Mouse (Mus musculus) spleen, adult 2 months (tissue): ENCODE data around the gene Dst.

ENCODE experiments used
- CTCF ChIP-seq: fragments of 200-500 bp; IDR thresholded peaks from 2 replicates; pipeline ENCODE4 v1.5.1; 2011; ENCODE audit warnings: mild to moderate bottlenecking, inconsistent platforms; ENCODE audit not compliant: insufficient read depth, insufficient read length, insufficient replicate concordance; ENCODE audit errors: extremely low read depth
- POLR2A ChIP-seq: fragments of 200-500 bp; IDR thresholded peaks from 2 replicates; pipeline ENCODE4 v1.6.1; 2011; ENCODE audit warnings: low read depth, low read length, inconsistent platforms

DNA sequence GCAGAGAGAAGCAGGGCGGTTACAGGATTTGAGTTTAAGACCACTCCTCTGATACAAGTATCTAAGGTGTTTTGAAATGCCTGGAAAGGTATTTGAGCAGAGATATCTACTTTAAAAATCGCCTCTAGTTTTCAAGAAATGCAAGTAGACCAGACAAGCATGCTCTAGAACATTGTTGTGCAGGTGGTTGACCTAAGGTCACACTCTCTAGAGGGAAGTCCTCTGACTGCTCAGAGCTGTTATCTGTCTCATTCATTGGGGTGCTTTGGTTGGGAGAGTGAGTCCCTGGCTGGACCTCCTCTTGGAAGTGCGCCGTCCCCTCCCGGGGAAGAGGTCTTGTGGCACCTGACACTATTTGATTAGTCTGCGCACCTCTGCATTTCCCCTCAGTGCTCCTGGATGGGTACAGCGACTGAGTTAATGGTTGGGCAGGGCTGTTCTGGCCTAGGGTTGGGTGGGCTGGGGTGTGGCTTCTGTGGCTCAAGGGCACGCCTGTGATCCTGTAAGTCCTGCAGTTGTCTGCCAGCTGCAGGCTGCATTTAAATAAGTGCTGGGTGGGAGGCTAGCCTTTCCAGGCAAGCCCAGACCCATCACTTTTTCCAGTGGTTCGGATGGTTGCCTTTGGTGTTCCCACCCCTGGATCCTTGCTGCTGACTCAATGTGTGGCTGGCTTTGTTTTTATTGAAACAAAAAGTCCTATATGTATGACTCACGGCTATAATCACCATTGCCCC, 165.6 kb downstream of the Dst start:
- no peak for TF ChIP-seq CTCF
- TF ChIP-seq POLR2A, result no peak
